Mouse (Mus musculus): Measurements from ENCODE around the gene Sox6. TPM values are rescaled to one million over a fixed set of nuclear protein-coding genes. Genes with fewer than 3 reads are reported as not detected.

Sox6 gene
- total and polyA plus RNA-seq, 3 experiments: 0.09 to 1.3 (median 0.90) TPM

DNA sequence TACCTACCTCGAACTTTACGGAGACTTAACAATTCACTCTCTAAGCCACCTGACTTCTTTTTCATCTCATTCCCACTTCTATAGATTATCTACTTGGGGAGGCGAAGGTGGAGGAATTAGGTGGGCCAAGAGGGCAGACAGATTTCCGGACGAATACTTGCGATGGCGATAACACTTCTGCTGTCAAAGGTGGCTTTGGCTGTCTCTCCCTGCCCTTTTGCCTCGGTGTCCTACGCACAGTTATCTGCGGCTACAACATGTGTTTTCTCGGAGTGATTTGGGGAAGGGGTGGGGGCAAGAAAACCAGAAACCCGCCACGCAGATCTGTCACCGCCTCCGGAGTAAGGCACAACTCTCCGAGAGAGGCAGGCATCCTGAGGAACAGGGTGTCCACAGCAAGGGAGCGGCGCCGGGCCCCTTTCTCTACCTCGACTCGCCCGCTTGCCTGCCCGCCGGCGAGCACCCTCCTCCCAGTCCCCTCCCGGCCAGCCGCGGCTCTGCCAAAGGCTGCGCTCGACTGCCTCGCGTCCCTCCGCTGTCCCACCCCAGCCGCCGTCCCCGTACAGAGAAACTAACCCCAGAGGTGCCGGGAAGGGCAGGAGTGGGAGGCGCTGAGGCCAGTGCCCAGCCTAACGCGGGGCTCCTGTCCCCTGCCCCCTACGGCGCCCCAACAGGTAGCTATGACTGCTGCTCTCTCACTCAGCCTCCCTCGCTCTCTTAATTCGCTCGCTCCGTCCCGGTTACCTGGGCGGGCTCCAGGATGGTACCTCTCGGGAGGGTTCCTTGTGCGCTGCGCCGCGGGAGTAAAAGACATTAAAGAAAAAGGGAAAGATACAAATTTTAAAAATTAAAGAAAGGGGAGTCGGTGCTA is 5.0 kb downstream of the Sox6 start:
- H3K79me2 ChIP-seq (replicated peaks; ENCODE audit: control insufficient read depth, extremely low read depth, insufficient read depth, poor library complexity, severe bottlenecking): no peaks in the 10 kb centered on the region
- in situ Hi-C loops (cut with MboI; ENCODE audit: low pct_ligation_motif_present, low pct_unique_long_range_greater_than_20kb, low sequenced_read_pairs) (loop anchor here (25.0 kb wide), 2 partner anchors 821 to 1121 kb away; no protein-coding TSS in a partner anchor), dilution Hi-C loops (cut with MboI; ENCODE audit: extremely low pct_ligation_motif_present, extremely low pct_unique_long_range_greater_than_20kb, low sequenced_read_pairs) (no loop called here)
- TF ChIP-seq MAX (IDR thresholded peaks at IDR 0.05; ENCODE audit: low read length) (no peak), ELF1 (IDR thresholded peaks at IDR 0.05; ENCODE audit: low read depth, low read length) (no peak), EP300 (IDR thresholded peaks at IDR 0.05; ENCODE audit: low read length) (no peak), ZNF384 (IDR thresholded peaks at IDR 0.05; ENCODE audit: low read depth, low read length) (no peak), CHD2 (IDR thresholded peaks at IDR 0.05; ENCODE audit: low read length) (no peak), TBP (conservative IDR thresholded peaks at IDR 0.05; ENCODE audit: low read depth, low read length) (no peak), MYC (IDR thresholded peaks at IDR 0.05; ENCODE audit: low read depth, low read length) (no peak), JUND (conservative IDR thresholded peaks at IDR 0.05; ENCODE audit: low read depth, low read length) (no peak), E2F4 (IDR thresholded peaks at IDR 0.05; ENCODE audit: insufficient replicate concordance, low read depth, low read length) (no peak), ZKSCAN1 (IDR thresholded peaks at IDR 0.05; ENCODE audit: borderline replicate concordance, low read depth, low read length) (no peak), RAD21 (IDR thresholded peaks at IDR 0.05; ENCODE audit: low read depth, low read length) (no peak), NELFE (IDR thresholded peaks at IDR 0.05; ENCODE audit: low read depth, low read length) (no peak), ZC3H11A (IDR thresholded peaks at IDR 0.05; ENCODE audit: low read depth, low read length) (no peak), USF2 (conservative IDR thresholded peaks at IDR 0.05; ENCODE audit: low read depth, low read length) (no peak), ZMIZ1 (IDR thresholded peaks at IDR 0.05; ENCODE audit: low read depth, low read length) (no peak), HCFC1 (IDR thresholded peaks at IDR 0.05; ENCODE audit: low read depth, low read length) (no peak)
- H3K9me3 ChIP-seq (replicated peaks; ENCODE audit: low read length): no peaks in the 10 kb centered on the region
- no peak overlapping the region for H3K9ac ChIP-seq (ENCODE audit: insufficient read depth, low read depth)
- H3K4me1 ChIP-seq (ENCODE audit: control insufficient read depth in 1 of 2, insufficient read depth in 2 of 2): peaks cover 0 to 14% of the 10 kb centered on the region in 2 experiments; a peak in 2 of 4 replicates
- peaks cover 56% of the 10 kb centered on the region for H3K27me3 ChIP-seq (replicated peaks)
- H3K27ac ChIP-seq (ENCODE audit: insufficient read depth, low read depth): no peak overlapping the region
- H3K4me3 ChIP-seq (replicated peaks in 1 of 3; ENCODE audit: low read depth in 2 of 3, low read length in 2 of 3, poor library complexity in 1 of 3): no peak overlapping the region
- DNase-seq (ENCODE audit: extremely low read depth): no peak
- H3K4me2 ChIP-seq (ENCODE audit: insufficient read depth, low read depth, poor library complexity, severe bottlenecking): no peak overlapping the region
- H3K36me3 ChIP-seq (replicated peaks in 1 of 2; ENCODE audit: control insufficient read depth in 1 of 2, insufficient read depth in 1 of 2, low read length in 1 of 2): no peaks in the 10 kb centered on the region

DNA sequence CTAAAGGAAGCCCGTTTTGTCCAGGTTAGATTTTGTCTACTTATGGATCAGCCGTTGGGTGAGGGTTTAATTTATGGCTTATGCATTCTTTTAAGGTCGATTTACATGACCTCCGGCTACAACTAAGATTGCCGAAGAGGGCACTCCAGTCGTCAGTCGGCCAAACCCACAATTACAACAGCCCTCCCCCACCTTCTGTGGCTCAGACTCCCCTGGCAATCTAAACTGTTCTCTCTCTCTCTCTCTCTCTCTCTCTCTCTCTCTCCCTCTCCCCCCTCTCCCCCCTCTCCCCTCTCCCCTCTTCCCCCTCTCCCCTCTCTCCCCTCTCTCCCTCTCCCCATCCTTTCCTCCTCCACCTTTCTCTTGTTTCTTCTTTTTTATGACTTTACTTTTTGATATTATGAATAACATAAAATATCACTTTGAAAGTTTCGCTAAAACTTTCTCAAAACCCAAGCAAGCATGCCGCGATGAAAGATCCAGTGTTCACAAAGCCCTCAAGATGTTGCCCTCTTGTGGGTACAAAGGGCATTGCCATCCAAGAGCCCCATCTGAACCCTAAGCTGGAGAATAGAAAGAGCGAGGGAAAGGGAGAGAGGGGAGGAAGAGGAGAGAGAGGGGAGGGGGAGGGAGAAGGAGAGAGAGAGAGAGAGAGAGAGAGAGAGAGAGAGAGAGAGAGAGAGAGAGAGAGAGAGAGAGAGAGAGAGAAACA is 5.8 kb downstream of the Sox6 start:
- no peaks in the 10 kb centered on the region for H3K36me3 ChIP-seq (replicated peaks in 1 of 2; ENCODE audit: control insufficient read depth in 1 of 2, insufficient read depth in 1 of 2, low read length in 1 of 2)
- H3K27me3 ChIP-seq (replicated peaks): peaks cover 48% of the 10 kb centered on the region
- H3K9me3 ChIP-seq (replicated peaks; ENCODE audit: low read length): no peaks in the 10 kb centered on the region
- peak overlapping the region; percentile 33; the same call in 1 of the 2 replicates for H3K9ac ChIP-seq (ENCODE audit: insufficient read depth, low read depth)
- H3K4me3 ChIP-seq (replicated peaks in 1 of 3; ENCODE audit: low read depth in 2 of 3, low read length in 2 of 3, poor library complexity in 1 of 3): peak overlapping the region; percentile 39 to 56 (median 52)
- DNase-seq (ENCODE audit: extremely low read depth): peak; percentile 74
- in situ Hi-C loops (cut with MboI; ENCODE audit: low pct_ligation_motif_present, low pct_unique_long_range_greater_than_20kb, low sequenced_read_pairs) (loop anchor here (25.0 kb wide), 2 partner anchors 820 to 1120 kb away; no protein-coding TSS in a partner anchor), dilution Hi-C loops (cut with MboI; ENCODE audit: extremely low pct_ligation_motif_present, extremely low pct_unique_long_range_greater_than_20kb, low sequenced_read_pairs) (no loop called here)
- TF ChIP-seq RAD21 (IDR thresholded peaks at IDR 0.05; ENCODE audit: low read depth, low read length) (peak; percentile 61), IRF4 (IDR thresholded peaks at IDR 0.05; ENCODE audit: low read depth, low read length) (no peak), SIN3A (IDR thresholded peaks at IDR 0.05; ENCODE audit: low read length) (no peak), MAZ (IDR thresholded peaks at IDR 0.05; ENCODE audit: low read depth, low read length) (0 out of 2 replicates have a peak, but pooled peaks have one; percentile 50), EP300 (IDR thresholded peaks at IDR 0.05; ENCODE audit: low read length) (no peak), NELFE (IDR thresholded peaks at IDR 0.05; ENCODE audit: low read depth, low read length) (no peak), CTCF (conservative IDR thresholded peaks at IDR 0.05 in 1 of 2, IDR thresholded peaks at IDR 0.05 in 1 of 2; ENCODE audit: low read depth in 2 of 2, low read length in 2 of 2) (peak in 1 of 2 experiments; percentile 73; a peak in 3 of 4 replicates), E2F4 (IDR thresholded peaks at IDR 0.05; ENCODE audit: insufficient replicate concordance, low read depth, low read length) (no peak), ELF1 (IDR thresholded peaks at IDR 0.05; ENCODE audit: low read depth, low read length) (no peak), USF1 (IDR thresholded peaks at IDR 0.05; ENCODE audit: low read depth, low read length) (no peak), KAT2A (IDR thresholded peaks at IDR 0.05; ENCODE audit: insufficient replicate concordance, low read length) (no peak), MEF2A (IDR thresholded peaks at IDR 0.05; ENCODE audit: borderline replicate concordance, low read depth, low read length) (no peak), SMC3 (IDR thresholded peaks at IDR 0.05; ENCODE audit: low read depth, low read length) (peak; percentile 72)
- no peak overlapping the region for H3K27ac ChIP-seq (ENCODE audit: insufficient read depth, low read depth)
- no peaks in the 10 kb centered on the region for H3K79me2 ChIP-seq (replicated peaks; ENCODE audit: control insufficient read depth, extremely low read depth, insufficient read depth, poor library complexity, severe bottlenecking)
- peaks cover 0 to 14% of the 10 kb centered on the region in 2 experiments; a peak in 2 of 4 replicates for H3K4me1 ChIP-seq (ENCODE audit: control insufficient read depth in 1 of 2, insufficient read depth in 2 of 2)
- peak overlapping the region; percentile 48 for H3K4me2 ChIP-seq (ENCODE audit: insufficient read depth, low read depth, poor library complexity, severe bottlenecking)
